Mouse (Mus musculus): ENCODE data around the gene Lcmt1.
A peak's percentile ranks its signal among the peaks of the same experiment; 100 is the strongest.

Lcmt1 gene

DNA sequence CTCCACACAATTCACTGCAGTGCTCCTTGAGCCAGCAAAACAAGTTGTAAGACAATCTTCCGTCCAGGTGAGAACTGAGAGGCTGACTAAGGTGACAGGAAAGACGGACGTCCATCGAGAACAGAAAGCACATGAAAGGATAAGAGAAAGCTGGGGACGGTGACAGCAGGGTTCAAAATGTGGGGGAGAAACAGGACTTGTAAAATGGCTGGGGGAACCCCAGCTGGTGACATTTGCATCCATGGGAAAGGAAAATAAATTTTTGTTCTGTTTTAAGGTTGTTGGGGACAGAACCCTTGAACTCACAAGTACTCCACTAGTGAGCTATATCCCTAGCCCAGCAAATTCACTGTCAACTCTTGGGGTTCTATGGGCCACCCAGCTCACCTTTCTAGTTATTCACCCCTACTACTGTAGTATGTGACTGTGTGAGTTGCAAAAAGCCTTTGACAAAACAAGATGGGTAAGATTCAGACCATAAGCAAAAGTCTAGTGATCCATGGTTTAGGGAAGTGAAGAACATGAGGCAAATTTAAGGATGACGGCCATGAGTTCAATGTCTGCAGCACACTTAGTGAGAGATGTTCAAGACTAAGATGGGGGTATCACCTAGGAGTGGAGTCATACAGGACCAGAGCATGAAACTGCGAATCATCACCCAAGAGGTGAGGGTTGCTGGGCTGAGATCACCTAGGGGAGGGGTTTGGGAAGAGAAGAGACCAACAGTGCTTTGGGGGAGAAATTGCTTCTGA lies 8.2 kb upstream of the Lcmt1 start:
- DNase-seq, result no peak

DNA sequence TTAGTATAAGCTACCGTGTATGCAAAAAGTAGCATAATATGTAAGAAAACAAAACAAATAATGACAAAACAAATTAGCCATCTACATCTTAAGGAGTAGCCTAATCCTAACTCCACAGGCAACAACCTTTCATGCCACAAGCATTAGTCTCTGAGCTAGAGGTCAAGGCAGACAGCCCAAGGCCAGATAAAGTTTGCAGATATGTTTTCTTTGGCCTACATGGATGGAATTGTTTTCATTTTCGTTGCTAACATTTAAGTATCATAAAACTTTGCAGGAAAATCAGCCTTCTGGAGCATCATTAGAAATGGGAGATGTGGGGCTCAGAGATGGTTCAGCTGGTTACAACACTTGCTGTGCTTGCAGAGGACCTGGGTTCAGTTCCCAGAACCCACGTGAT lies 6.8 kb upstream of the Lcmt1 start:
- DNase-seq, result no peak

DNA sequence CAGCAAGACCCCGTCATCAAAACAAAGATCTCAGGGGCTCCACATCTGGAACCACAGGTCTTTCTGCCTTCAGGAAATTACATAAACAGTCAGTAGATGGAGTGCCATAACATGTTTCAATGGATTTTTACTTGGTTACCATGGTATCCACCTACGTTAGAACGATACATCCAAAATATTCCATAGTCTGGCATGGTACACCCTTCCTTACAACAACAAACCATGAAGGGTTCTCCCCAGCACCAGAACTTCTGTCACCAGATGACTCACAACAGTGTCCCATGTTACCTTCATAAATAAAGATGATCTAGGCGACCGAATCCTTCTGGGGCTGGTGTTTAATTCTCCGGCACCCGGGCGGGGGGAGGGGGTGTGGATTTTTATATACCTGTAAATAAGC lies 5.6 kb upstream of the Lcmt1 start:
- no peak for DNase-seq

DNA sequence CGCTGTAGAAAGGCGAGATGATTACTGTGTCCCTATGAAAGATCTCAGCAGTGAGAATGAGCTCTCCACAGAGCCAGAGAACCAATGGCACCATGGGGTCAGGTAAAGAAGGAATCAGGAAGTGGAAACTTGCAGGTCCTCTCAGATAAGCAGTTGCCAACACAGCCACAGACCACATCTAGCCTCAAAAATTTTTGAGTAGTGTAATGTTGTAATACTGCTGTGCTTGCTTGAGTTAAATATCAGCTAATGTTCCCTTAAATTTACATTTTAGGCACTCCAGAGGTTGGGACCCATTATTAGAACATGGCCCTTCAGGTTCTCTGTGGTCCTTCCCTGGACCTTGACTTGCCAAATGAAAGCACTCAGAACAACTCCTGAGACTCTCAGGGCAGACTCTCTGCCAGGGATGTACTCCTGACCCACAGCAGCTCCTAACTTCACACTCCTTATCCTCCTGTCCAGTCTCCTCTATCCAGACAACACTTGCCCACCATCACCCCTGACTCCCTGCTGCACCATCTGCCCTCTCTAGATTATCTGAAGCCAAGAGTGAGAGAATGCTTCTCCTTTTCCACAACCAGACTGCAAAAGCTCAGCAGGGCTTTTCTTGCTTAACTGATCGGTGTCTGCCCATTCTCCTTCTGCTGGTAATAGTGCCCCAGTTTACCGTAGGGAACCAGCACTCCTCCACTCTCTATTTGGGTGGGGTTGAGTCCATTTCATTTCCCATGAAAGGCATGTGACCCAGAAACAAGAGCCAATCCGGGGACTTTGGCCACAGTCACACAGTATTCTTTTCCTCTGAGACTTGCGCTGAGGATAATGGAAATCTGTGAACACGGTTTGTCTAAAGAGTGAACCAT lies 3.5 kb upstream of the Lcmt1 start:
- DNase-seq, result no peak

DNA sequence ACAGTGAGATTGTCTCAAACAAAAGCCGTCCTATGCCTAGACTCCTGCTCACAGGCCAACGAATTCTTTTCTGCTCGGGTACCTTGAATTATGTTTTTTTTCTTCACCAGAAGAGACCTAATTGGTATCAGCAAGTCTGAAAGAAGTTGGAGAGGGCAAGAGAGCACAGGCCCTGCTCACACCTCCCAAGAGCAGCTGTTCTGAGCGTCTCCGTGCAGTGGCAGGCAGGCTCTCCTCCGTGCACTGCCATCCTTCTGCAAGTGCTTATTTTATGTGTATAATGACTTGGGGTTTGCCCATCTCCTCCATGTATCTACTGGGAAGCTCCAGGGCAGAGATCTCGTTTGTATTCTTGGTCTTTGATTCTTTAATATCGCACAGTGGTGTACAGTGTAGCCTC lies 2.8 kb upstream of the Lcmt1 start:
- no peak for DNase-seq

DNA sequence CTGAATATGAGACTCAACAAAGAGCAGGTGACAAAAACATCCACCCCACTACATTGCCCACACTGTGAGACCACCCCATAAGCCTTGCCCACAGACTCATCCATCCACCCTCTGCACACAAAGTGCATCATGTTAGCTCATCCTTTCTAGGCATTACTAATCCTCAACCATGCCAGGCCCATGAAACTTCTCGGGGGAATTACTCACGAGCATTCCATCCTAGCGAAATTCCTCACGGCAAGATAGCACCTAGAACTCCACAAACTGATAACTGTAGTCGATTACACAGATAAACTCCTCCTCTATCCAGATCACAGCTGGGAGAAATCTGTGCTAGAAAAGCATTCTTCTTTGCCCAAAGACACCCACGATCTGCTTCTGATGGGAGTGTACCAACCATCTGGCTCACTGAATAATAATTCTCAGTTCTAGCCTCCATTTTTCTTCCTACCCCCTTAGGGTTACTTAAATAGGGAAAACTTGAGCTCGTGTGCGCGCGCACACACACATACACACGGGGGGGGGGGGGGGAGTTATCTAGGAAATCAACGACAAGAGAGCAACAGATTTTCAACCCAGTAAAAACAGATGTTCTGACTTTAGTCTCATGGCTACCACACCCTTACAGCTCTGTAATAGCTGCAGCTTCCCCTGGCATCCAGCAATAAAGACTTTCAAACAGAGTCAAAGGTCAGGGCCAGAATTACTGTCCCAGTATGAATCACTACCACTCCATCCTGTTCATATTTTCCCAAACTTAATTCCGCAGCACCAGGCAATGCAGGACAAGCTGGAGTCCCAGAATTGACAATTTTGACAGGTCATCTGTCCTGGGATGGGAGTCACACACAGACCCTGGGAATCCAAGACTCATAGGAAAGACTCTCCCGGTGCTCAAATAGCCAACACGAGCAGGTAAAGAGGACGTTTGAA lies 2.1 kb upstream of the Lcmt1 start:
- DNase-seq, result no peak

DNA sequence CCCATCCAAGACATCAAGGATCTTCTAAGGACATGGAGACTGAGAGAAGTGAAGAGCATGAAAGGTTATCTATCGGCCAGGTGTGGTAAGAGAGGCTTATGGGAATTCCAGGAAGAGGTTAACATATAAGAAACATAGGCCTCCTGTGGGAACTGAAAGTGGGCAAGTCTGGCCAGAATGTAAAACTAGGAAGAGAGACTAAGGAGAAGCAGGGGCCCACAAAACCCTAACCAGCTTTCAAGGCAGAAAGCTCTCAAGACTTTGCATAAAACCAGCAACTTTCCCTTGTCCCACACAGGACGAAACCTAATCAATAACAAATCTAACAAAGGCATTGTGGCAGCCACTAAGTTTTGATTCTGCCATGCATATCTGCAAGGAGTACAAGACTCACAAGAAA lies 1.4 kb upstream of the Lcmt1 start:
- DNase-seq, result no peak

DNA sequence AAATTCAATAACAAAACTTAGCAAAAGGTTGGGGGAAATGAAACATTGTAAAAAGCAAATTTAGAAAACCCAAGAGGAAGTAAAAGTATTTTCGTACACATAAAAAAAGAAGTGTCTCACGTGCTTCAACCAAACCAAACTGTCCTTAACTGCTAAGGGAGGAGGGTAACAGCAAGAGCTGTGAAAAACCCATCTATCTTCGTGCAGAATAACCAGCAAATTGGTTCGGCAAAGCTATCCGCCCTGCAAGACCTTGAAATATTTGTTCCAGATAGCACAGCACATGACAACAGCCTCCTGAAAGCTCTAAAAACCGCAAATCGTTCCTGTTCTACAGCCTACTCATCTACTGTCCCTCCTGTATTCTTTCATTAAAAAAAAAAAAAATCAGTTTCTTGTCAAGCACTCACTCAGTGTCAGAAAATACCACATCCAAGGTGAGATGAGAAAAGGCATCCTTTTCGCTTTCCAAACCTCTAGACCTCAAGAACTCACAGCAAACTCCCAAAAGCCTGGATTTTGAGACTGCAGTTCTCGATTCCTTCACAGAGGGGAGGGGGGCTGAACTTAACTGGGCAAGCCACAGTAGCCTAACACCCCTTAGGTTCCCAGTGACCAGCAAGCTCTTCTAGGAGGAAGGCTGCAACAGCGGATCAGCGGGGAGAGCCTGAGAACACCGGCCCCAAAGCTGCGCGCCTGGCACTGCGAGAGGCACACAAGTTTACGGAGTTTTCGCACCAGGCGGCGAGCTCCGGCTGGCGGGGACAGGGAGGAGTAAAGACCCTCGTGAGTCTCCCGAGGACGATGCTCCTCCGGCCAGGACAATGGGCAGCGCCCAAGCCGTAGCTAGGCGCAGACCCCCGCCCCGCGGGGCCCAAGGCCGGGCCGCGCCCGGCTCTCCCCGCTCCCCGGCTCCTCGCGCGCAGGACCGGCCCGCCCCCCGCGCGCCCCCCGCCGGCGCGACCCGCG lies 522 bp upstream of the Lcmt1 start:
- peak; percentile 50 for DNase-seq

DNA sequence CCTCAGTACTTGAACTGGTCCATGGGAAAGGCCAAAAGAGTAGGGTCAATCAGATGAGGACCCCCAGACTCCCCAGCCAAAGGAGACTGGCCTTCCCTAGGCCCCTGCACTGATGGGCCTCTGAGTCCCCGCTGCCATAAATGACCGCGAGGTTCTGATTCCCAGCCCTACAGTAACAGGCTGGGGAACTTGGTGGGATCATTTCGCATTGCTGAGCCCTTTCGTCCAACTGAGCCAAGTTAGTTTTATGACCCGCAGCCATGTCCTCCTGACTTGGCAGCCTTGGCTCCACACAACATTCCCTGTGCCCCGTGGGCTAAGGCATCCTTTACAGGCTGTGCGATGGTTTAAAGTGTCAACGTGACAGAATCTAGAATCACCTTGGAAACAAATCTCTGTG lies 1.1 kb downstream of the Lcmt1 start:
- DNase-seq, result no peak

DNA sequence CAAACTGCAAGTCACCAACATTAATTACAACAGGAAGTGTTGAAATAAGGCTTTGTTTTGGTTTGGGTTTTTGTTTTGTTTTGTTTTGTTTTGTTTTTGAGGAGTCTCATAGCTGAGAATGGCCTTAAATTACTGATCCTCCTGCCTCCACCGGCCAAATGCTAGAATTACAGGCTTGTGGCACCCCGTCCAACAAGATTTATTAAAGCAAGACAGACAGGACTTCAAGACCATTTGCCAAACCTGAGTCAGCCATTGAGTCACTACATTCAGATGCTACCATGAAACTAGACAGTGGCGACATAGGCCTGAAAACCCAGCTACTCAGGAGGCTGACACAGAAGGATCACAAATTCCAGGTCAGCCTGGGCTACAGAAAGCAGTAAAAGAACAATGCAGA lies 1.9 kb downstream of the Lcmt1 start:
- no peak for DNase-seq

DNA sequence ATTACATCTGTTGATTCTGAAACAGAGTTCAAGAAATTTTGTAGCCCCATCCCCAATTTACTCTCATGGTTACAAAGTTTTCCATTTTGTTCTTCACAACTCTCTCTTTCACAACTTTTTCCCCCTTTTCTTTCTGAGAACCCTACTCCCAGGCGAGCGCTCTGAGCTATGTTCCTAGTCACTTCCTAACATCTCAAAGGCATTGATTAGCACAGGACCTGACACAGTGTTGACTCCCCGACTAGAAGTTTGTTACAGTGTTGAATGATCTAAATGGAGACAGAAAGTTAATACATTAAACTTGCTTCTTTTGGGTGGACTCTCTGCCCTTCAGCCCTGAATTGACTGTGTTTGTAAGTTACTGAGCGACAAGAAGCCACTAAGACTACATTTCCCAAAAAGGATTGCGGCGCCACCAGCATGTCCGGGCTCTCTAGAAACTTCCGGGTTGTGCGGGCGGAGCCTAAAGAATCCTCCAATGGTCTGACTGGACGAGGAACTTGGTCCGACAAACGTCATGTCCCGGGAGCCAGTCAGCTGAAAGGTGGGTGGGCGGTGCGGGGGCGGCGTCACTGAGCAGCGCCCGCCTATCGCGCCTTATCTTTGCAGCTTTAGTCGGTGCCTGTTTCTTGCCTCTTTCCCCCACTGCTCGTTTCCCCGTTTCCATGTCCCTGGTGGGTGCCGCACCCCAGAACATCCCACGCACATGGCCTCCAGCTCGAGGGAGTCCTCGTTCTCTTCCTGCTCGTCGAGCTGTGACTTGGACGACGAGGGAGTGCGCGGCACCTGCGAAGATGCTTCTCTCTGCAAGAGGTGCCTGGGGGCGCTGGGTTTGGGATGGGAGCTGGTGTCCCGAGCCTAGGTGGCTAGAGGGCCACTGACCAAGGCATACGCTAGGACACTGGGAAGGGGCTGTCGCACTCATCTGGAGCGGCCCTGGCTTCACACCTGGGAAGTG lies 8.1 kb downstream of the Lcmt1 start:
- peak; percentile 93 for DNase-seq

DNA sequence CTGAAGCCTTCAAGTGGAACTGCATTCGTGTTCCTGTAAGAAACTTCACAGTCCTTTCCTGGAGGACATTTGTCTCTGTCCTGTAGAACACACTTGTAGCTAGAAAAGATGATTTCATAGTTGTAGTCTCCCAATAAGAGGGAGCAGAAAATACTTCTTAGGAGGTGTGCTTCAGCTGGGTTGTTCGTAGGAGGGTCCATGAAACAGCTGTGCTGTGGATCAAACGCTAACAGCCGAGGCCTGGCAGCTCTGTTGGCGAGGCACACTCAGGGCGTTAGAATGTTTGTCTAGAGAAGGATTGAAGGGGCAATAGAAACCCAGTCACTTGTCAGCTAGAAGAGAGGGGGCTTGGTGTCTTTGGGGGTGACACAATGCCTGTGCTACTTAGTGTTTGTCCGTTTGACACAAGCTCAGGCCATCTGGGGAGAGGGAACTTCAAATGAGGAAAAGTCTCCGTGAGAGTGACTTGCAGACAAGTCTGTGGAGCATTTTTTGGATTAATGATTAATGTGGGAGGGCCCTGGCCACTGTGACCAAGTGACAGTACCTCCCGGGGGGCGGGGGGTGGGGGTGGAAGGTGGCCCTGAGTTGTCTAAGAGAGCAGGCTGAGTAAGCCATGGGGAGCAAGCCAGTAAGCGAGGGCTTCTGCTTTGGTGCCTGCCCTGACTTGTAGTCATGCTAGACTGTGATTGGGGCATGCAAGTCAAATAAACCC lies 16.3 kb downstream of the Lcmt1 start:
- no peak for DNase-seq

DNA sequence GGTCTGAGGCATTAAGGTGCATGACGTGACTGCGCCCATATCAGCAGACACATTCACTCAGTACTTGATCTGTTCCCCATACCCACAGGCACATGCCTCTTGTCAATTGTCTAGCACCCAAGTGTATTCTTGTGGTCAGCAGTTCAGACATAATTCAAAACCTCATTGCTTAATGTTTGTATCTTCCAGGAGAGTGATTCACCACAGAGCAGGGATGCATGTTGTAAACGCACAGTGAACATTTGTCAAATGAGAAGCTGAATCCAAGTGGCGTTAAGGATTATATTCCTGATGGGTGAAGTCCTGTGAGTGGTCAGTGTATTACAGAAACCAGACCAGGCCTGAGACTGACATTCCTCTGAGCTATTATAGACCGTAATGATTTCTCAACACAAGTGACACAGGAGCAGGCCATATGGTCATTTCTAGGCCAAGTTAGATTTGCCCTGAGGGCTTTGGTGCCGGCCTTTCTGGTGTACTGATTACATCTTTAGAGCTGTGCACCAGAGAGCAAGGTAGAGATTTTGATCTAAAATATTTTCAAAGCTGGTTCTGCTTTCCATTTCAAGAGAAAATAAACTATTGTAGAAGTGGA lies 20.2 kb downstream of the Lcmt1 start:
- no peak for DNase-seq

DNA sequence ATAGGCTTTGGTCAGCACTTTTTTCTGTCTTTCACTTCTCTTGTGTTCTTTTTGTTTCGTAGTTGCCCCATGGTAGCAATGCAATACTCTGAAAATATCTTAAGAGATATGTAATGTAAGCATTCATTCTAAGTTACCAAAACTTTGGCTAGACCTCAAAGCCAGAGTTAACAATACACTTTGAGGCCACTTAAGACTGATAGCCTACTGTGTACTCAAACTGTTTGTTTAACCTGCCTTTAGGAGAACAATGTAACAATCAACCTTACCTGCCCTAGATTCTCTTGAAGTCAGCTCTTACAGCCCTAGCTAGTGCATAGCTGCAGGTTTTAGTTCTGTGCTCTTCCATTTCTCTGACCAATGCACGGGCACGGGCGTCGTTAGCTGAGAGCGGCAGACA lies 24.7 kb downstream of the Lcmt1 start:
- DNase-seq, result no peak

DNA sequence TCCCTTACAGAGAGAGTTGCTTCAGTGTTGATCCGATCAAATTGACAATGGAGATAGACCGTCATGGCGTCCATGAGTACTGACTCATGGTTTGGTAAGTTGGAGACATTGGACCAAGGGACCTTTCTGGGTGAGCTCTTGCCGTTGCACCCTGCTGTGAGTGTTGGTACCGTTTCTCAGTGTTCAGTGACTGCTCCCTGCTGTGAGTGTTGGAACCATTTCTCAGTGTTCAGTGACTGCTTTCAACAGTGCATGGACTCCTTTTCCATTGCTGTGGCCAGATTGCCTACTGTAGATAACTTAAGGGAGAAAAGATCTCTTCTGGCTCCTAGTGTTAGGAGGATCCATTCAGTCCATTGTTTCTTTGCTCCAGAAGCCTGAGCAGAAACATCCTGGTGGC lies 27.3 kb downstream of the Lcmt1 start:
- no peak for DNase-seq

DNA sequence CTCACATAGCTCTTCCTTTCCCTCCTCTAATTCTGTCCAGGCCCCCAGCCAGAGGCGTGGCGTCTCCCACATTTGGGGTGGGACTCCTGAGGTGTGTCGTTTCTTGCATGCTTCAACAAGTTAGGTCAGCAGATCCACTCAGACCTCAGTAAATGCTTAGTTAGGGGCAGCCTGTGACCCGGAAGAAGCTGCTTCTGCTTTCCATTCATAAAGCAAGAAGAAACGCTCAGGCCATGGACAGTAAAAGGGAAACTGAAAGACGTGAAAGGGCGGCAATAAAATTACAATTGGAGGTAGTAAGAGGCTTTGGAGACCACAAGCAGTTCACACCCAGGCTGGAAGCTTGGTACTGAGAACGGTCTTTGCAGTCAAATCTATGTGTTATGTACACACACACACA lies 27.8 kb downstream of the Lcmt1 start:
- no peak for DNase-seq

DNA sequence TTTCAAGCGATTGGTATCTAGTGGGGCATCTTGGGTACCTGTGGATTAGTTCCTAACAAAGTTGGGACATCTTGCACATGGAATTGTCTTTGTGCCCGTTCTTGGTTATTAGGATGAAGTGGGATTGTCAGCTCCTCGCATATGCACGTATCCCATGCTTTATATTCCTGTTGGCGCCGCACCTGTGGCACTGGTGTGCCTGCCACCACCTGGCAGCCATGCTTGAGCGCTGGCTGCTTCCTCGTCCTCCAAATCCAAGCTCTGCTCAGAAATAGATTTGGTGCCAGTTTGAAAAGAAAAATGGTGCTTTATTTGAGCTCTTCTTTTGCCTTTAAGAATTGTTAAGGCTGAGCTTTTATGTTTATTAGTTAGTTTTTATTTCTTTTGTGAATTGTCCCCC lies 28.3 kb downstream of the Lcmt1 start:
- no peak for DNase-seq

DNA sequence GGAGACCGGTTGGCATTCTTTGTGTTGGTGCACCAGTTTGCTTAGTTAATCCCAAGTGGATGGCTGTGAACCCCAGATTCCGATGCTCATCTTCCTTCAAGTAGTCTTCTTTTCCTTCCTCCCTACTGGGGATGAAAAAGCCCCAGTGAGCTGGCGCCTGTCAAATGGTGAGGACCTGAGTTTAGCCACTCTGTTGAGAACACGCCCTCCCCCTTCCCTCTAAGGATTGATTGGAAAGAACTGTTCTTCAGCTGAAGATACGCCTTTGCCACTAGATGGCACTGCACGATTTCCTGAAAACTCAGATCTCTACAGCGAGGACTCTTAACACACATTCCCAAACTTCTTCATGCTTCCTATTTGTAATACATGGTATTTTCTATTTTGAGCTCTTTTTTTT lies 29.2 kb downstream of the Lcmt1 start:
- DNase-seq, result peak; percentile 46

DNA sequence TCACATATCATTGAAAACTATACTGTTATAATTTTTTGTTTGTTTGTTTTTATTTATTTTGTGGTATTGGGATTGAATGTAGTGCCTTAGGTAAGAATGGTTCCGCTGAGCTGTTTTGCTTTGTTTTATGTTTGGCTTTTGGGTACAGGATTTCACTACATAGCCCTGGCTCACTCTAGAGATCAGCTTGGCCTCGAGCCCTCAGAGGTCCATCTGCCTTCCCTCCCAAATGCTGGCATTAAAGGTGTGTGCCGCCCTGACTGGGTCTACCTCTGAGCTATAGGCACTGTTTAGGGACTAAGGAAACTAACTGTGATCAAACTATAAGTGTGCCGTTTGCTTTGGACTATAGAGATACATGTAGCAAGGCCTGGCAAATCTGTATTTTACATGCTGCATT lies 29.7 kb downstream of the Lcmt1 start:
- DNase-seq, result no peak

DNA sequence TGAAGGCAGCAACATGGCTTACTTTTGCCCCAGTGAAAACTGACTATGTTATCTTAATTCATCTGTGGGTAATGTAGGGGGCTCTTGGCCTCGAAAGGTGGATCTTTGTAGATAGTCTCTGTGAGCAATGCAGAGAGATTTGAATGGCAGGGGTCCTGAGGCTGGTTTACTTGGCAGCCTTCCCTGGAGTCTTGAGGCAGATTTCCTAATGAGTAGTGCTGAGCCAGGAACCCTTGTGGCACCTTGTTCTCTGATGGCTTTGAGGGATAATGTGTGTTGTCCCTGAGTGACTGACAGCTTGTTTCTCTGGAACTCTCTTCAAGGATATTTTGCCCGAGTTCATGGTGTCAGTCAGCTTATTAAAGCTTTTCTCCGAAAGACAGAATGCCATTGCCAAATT lies 31.5 kb downstream of the Lcmt1 start:
- DNase-seq, result no peak

All from right cerebral cortex, postnatal 14 days (tissue).